In the genomic region with DNA sequence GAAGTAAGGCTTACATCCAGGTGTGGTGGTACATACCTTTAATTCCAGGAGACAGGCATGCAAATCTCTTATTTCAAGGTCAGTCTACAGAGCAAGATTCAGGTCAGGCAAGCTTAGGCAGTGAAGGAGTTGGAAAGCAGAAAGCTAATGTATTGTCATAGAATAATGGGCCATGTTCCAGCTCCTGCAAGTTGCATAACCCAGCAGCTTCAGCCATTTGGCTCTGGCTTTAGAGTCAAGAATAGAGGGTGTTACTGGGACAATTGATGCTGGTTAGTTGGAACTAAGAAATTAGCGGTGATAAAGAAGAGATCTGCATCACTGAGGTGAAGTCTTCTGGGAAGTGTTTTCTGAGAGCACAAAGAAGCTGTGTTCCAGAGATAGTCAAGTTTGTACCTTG, we compare ENCODE assay signal across 21 mouse cellular contexts.
A peak's percentile ranks its signal among the peaks of the same experiment; 100 is the strongest.
DNase-seq lines count a peak whose midpoint lies in the region; ATAC-seq and TF ChIP-seq lines count a peak whose summit lies in the region.
"Had no signal": no experiment of that assay in that cellular context is flagged by ENCODE, and none has a peak within 500 bp of the region (broad histone marks: within the 10 kb centered on the region; RNA-seq: fewer than 3 reads in every experiment).

No protein-coding gene starts in this region.

- peaks cover 9% of the 10 kb centered on the region; the same call in 1 of the 2 replicates for H3K9me3 ChIP-seq in heart, embryonic 12.5 days (replicated peaks)
- H3K9me3 ChIP-seq in lung, postnatal 0 days (ENCODE audit: low read length), result no peaks in the 10 kb centered on the region
- no peaks in the 10 kb centered on the region for H3K9me3 ChIP-seq in hindbrain, embryonic 12.5 days (replicated peaks)
- H3K9me3 ChIP-seq: embryonic facial prominence, embryonic 12.5 days; forebrain, embryonic 12.5 days had no signal

- no peak overlapping the region for H3K4me2 ChIP-seq in heart, embryonic 12.5 days
- no peak overlapping the region for H3K4me2 ChIP-seq in lung, postnatal 0 days (replicated peaks; ENCODE audit: low read depth, low read length)
- H3K4me2 ChIP-seq in hindbrain, embryonic 12.5 days (replicated peaks), result no peak overlapping the region
- H3K4me2 ChIP-seq: embryonic facial prominence, embryonic 12.5 days; forebrain, embryonic 12.5 days had no signal

- H3K36me3 ChIP-seq in heart, embryonic 12.5 days, result no peaks in the 10 kb centered on the region
- no peaks in the 10 kb centered on the region for H3K36me3 ChIP-seq in lung, postnatal 0 days (ENCODE audit: insufficient read depth, low read length)
- no peaks in the 10 kb centered on the region for H3K36me3 ChIP-seq in hindbrain, embryonic 12.5 days
- H3K36me3 ChIP-seq: embryonic facial prominence, embryonic 10.5 days; embryonic facial prominence, embryonic 12.5 days; forebrain, embryonic 10.5 days; forebrain, embryonic 12.5 days had no signal

- H3K27ac ChIP-seq in heart, embryonic 12.5 days (ENCODE audit: poor library complexity, severe bottlenecking), result no peak overlapping the region
- no peak overlapping the region for H3K27ac ChIP-seq in lung, postnatal 0 days (ENCODE audit: low read length)
- H3K27ac ChIP-seq in hindbrain, embryonic 12.5 days, result no peak overlapping the region
- H3K27ac ChIP-seq: embryonic facial prominence, embryonic 10.5 days; embryonic facial prominence, embryonic 12.5 days; forebrain, embryonic 10.5 days; forebrain, embryonic 12.5 days had no signal

- TF ChIP-seq CTCF in lung, postnatal 0 days (IDR thresholded peaks at IDR 0.05), result no peak
- no peak for TF ChIP-seq CTCF in lung, adult 2 months (IDR thresholded peaks at IDR 0.05; ENCODE audit: insufficient read depth, low read length)

- H3K9ac ChIP-seq in heart, embryonic 12.5 days, result no peak overlapping the region
- H3K9ac ChIP-seq in lung, postnatal 0 days (replicated peaks; ENCODE audit: low read depth), result no peak overlapping the region
- H3K9ac ChIP-seq in hindbrain, embryonic 12.5 days, result no peak overlapping the region
- H3K9ac ChIP-seq: embryonic facial prominence, embryonic 12.5 days; forebrain, embryonic 12.5 days had no signal

- peaks cover 12% of the 10 kb centered on the region for H3K4me1 ChIP-seq in heart, embryonic 12.5 days (replicated peaks)
- no peaks in the 10 kb centered on the region for H3K4me1 ChIP-seq in lung, postnatal 0 days (ENCODE audit: insufficient read depth, low read depth, low read length)
- no peaks in the 10 kb centered on the region for H3K4me1 ChIP-seq in lung, adult 2 months (ENCODE audit: control insufficient read depth, insufficient read depth, low read length)
- peaks cover under 1% of the 10 kb centered on the region; the same call in 1 of the 2 replicates for H3K4me1 ChIP-seq in hindbrain, embryonic 12.5 days
- H3K4me1 ChIP-seq: embryonic facial prominence, embryonic 12.5 days; forebrain, embryonic 10.5 days; forebrain, embryonic 12.5 days had no signal

- TF ChIP-seq EP300 in lung, postnatal 0 days (IDR thresholded peaks at IDR 0.05), result no peak

- WGBS in heart, embryonic 12.5 days, result 91% methylated on average over 1 of the region's 1 CpGs
- WGBS in lung, postnatal 0 days, result 76% methylated on average over 1 of the region's 1 CpGs
- 81% methylated on average over 1 of the region's 1 CpGs for WGBS in lung, adult 2 months
- 93% methylated on average over 1 of the region's 1 CpGs for WGBS in hindbrain, embryonic 12.5 days

- no peak overlapping the region for H3K4me3 ChIP-seq in heart, embryonic 12.5 days
- no peak overlapping the region for H3K4me3 ChIP-seq in lung, postnatal 0 days (ENCODE audit: low read depth, low read length)
- no peak overlapping the region for H3K4me3 ChIP-seq in lung, adult 2 months (replicated peaks; ENCODE audit: extremely low read depth, low read depth, low read length)
- H3K4me3 ChIP-seq in hindbrain, embryonic 12.5 days, result no peak overlapping the region
- H3K4me3 ChIP-seq: embryonic facial prominence, embryonic 10.5 days; embryonic facial prominence, embryonic 12.5 days; forebrain, embryonic 10.5 days; forebrain, embryonic 12.5 days had no signal

- no peak for TF ChIP-seq POLR2A in lung, adult 2 months (IDR thresholded peaks at IDR 0.05; ENCODE audit: borderline replicate concordance, extremely low read depth, low read depth, low read length)

- peak; percentile 70 for DNase-seq in heart, adult 11 months
- DNase-seq in lung, postnatal 0 days (ENCODE audit: low spot score), result peak; percentile 11
- no peak for DNase-seq in lung, adult 2 months
- DNase-seq in adipocyte (ENCODE audit: low spot score), result peak; percentile 68
- DNase-seq in cerebellum, adult 9-11 months, result no peak
- DNase-seq: adrenal gland, adult 2 months; adrenal gland, postnatal 25 days; cerebellum, adult 11 months; cerebellum, adult 18-20 months; cerebellum, adult 8-10 months; cerebellum, postnatal 10 days; cerebellum, postnatal 25 days had no signal

- no peaks in the 10 kb centered on the region for H3K27me3 ChIP-seq in heart, embryonic 12.5 days (replicated peaks)
- no peaks in the 10 kb centered on the region for H3K27me3 ChIP-seq in lung, postnatal 0 days (replicated peaks; ENCODE audit: insufficient read depth, low read length)
- no peaks in the 10 kb centered on the region for H3K27me3 ChIP-seq in hindbrain, embryonic 12.5 days
- H3K27me3 ChIP-seq: embryonic facial prominence, embryonic 12.5 days; forebrain, embryonic 12.5 days had no signal

- ATAC-seq in heart, embryonic 12.5 days (ENCODE audit: insufficient number of reproducible peaks, low FRiP score), result no peak
- ATAC-seq in lung, postnatal 0 days, result no peak
- ATAC-seq in hindbrain, embryonic 12.5 days (ENCODE audit: low FRiP score), result no peak
- ATAC-seq: activated CD4-positive, CD25-positive, alpha-beta regulatory T cell, adult 4 months; forebrain, embryonic 14.5 days; forebrain, embryonic 16.5 days had no signal

Comparison
In these comparisons a context has a peak if more than half of its experiments do, and no peak if none do; other contexts are left out.
1. DNase-seq: peak in heart, adult 11 months (single experiment), lung, postnatal 0 days (single experiment) and adipocyte (single experiment); none in lung, adult 2 months (single experiment) and cerebellum, adult 9-11 months (single experiment).